Mouse (Mus musculus): ENCODE data around the gene Tmem236.

GRCm38 (mm10) chr2:14127629-14128028 is 46.7 kb upstream of the Tmem236 start:
- TF ChIP-seq CTCF (conservative IDR thresholded peaks at IDR 0.05; ENCODE audit: low read length) = no peak
- no peak for TF ChIP-seq NANOG (IDR thresholded peaks at IDR 0.05; ENCODE audit: borderline replicate concordance, low read length)
